Mouse (Mus musculus): Measurements from ENCODE around the gene Bpi.

DNA sequence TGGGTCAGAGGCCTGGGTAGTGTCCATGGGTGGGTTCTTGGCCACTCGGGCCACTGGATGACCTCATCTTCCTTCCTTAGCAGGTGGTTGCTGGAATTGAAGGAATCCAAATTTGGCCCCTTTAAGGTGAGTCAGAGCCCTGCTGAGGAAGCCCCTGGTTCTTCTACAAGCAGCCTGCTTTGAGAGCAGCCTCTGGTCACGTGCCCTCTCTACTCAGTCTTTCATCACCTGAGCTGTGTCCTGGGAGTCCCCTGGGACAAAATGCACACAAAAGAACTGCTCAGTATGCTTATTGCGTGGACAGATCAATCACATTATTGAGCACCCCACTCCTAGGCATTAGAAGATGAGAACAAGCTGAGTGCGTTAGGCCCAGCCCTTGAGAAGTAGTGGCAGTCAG, 19.0 kb downstream of the Bpi start:
- TF ChIP-seq CTCF (conservative IDR thresholded peaks at IDR 0.05; ENCODE audit: low read length) (no peak), POU5F1 (IDR thresholded peaks at IDR 0.05; ENCODE audit: borderline replicate concordance, low read length) (no peak)

Measured in E14TG2a.4 (cell line).